9 mouse cellular contexts compared by ENCODE assay signal in genomic region chr12:30596818-30597407, GRCm38 (mm10). TPM values are rescaled to one million over a fixed set of nuclear protein-coding genes. Genes with fewer than 3 reads are reported as not detected.
DNase-seq lines count a peak whose midpoint lies in the region; ATAC-seq and TF ChIP-seq lines count a peak whose summit lies in the region.
"Had no signal": no experiment of that assay in that cellular context is flagged by ENCODE, and none has a peak within 500 bp of the region (broad histone marks: within the 10 kb centered on the region; RNA-seq: fewer than 3 reads in every experiment).

No protein-coding gene starts in this region.

- no peaks in the 10 kb centered on the region for H3K9me3 ChIP-seq in liver, embryonic 11.5 days (ENCODE audit: control insufficient read depth, low read length)
- no peaks in the 10 kb centered on the region for H3K9me3 ChIP-seq in embryonic facial prominence, embryonic 14.5 days (ENCODE audit: control insufficient read depth, low read length)
- H3K9me3 ChIP-seq in hindbrain, embryonic 15.5 days, result no peaks in the 10 kb centered on the region
- no peaks in the 10 kb centered on the region for H3K9me3 ChIP-seq in midbrain, embryonic 16.5 days (replicated peaks; ENCODE audit: control insufficient read depth, low read length, poor library complexity, severe bottlenecking)
- H3K9me3 ChIP-seq: embryonic facial prominence, embryonic 15.5 days had no signal

- no peaks in the 10 kb centered on the region for H3K4me1 ChIP-seq in liver, adult 2 months (ENCODE audit: control insufficient read depth, insufficient read depth, low read length)
- no peaks in the 10 kb centered on the region for H3K4me1 ChIP-seq in liver, embryonic 11.5 days (replicated peaks; ENCODE audit: control insufficient read depth, insufficient read depth, low read length)
- no peaks in the 10 kb centered on the region for H3K4me1 ChIP-seq in embryonic facial prominence, embryonic 14.5 days (ENCODE audit: control insufficient read depth, insufficient read depth, low read length)
- no peaks in the 10 kb centered on the region for H3K4me1 ChIP-seq in hindbrain, embryonic 15.5 days (replicated peaks)
- H3K4me1 ChIP-seq in midbrain, embryonic 16.5 days (ENCODE audit: control insufficient read depth, insufficient read depth, low read length), result no peaks in the 10 kb centered on the region
- H3K4me1 ChIP-seq: embryonic facial prominence, embryonic 15.5 days had no signal

- no peaks in the 10 kb centered on the region for H3K27me3 ChIP-seq in liver, adult 2 months (ENCODE audit: control insufficient read depth, insufficient read depth, low read length)
- H3K27me3 ChIP-seq in liver, embryonic 11.5 days (replicated peaks; ENCODE audit: control insufficient read depth, insufficient read depth, low read length), result no peaks in the 10 kb centered on the region
- no peaks in the 10 kb centered on the region for H3K27me3 ChIP-seq in embryonic facial prominence, embryonic 14.5 days (replicated peaks; ENCODE audit: control insufficient read depth, insufficient read depth, low read length)
- no peaks in the 10 kb centered on the region for H3K27me3 ChIP-seq in hindbrain, embryonic 15.5 days
- H3K27me3 ChIP-seq in midbrain, embryonic 16.5 days (ENCODE audit: control insufficient read depth, insufficient read depth, low read depth, low read length), result no peaks in the 10 kb centered on the region
- H3K27me3 ChIP-seq: embryonic facial prominence, embryonic 15.5 days had no signal

- peak; percentile 13 for DNase-seq in liver, adult 2 months (ENCODE audit: extremely low read depth, low read depth, low spot score)
- DNase-seq in liver, embryonic 11.5 days (ENCODE audit: low spot score), result no peak
- peak; percentile 43 to 52 for DNase-seq in adrenal gland, postnatal 36 days
- DNase-seq in embryonic facial prominence, embryonic 14.5 days (ENCODE audit: low spot score), result peak; percentile 65
- DNase-seq in left cerebral cortex, postnatal 14 days (ENCODE audit: low spot score in 2 of 2), result peak; percentile 74 to 83
- DNase-seq in thymus, postnatal 14 days, result peak; percentile 48

- H3K4me3 ChIP-seq in liver, adult 2 months (ENCODE audit: insufficient read depth, low read depth, low read length), result no peak overlapping the region
- no peak overlapping the region for H3K4me3 ChIP-seq in liver, embryonic 11.5 days (ENCODE audit: low read depth, low read length)
- H3K4me3 ChIP-seq in embryonic facial prominence, embryonic 14.5 days (ENCODE audit: low read depth, low read length), result no peak overlapping the region
- H3K4me3 ChIP-seq in hindbrain, embryonic 15.5 days, result no peak overlapping the region
- no peak overlapping the region for H3K4me3 ChIP-seq in midbrain, embryonic 16.5 days (ENCODE audit: low read depth, low read length)
- H3K4me3 ChIP-seq: embryonic facial prominence, embryonic 15.5 days had no signal

- H3K36me3 ChIP-seq in liver, adult 2 months (ENCODE audit: control insufficient read depth, insufficient read depth, low read length), result no peaks in the 10 kb centered on the region
- no peaks in the 10 kb centered on the region for H3K36me3 ChIP-seq in liver, embryonic 11.5 days (ENCODE audit: control insufficient read depth, insufficient read depth, low read length)
- no peaks in the 10 kb centered on the region for H3K36me3 ChIP-seq in embryonic facial prominence, embryonic 14.5 days (ENCODE audit: control insufficient read depth, insufficient read depth, low read length)
- H3K36me3 ChIP-seq in hindbrain, embryonic 15.5 days, result peaks cover 2% of the 10 kb centered on the region; the same call in 1 of the 2 replicates
- H3K36me3 ChIP-seq in midbrain, embryonic 16.5 days (ENCODE audit: control insufficient read depth, insufficient read depth, low read length), result peaks cover 1% of the 10 kb centered on the region; the same call in 1 of the 2 replicates
- H3K36me3 ChIP-seq: embryonic facial prominence, embryonic 15.5 days had no signal

- H3K27ac ChIP-seq in liver, adult 2 months (replicated peaks; ENCODE audit: insufficient read depth, low read depth, low read length), result no peak overlapping the region
- no peak overlapping the region for H3K27ac ChIP-seq in liver, embryonic 11.5 days (ENCODE audit: low read depth, low read length)
- H3K27ac ChIP-seq in embryonic facial prominence, embryonic 14.5 days (replicated peaks; ENCODE audit: low read depth, low read length), result no peak overlapping the region
- H3K27ac ChIP-seq in hindbrain, embryonic 15.5 days (replicated peaks), result no peak overlapping the region
- no peak overlapping the region for H3K27ac ChIP-seq in midbrain, embryonic 16.5 days (ENCODE audit: low read length)
- H3K27ac ChIP-seq: embryonic facial prominence, embryonic 15.5 days had no signal

- H3K4me2 ChIP-seq in liver, embryonic 11.5 days, result no peak overlapping the region
- no peak overlapping the region for H3K4me2 ChIP-seq in embryonic facial prominence, embryonic 14.5 days (ENCODE audit: low read depth, low read length)
- H3K4me2 ChIP-seq in hindbrain, embryonic 15.5 days, result no peak overlapping the region
- H3K4me2 ChIP-seq in midbrain, embryonic 16.5 days (ENCODE audit: low read length), result 0 out of 2 replicates have a peak overlapping the region, but pooled peaks have one; percentile 12
- H3K4me2 ChIP-seq: embryonic facial prominence, embryonic 15.5 days had no signal

- no peak for ATAC-seq in liver, embryonic 11.5 days (replicated peaks; ENCODE audit: low FRiP score)
- 0 out of 2 replicates have a peak, but pooled peaks have one; percentile 53 for ATAC-seq in embryonic facial prominence, embryonic 14.5 days (ENCODE audit: low read depth)
- ATAC-seq in hindbrain, embryonic 15.5 days (ENCODE audit: low FRiP score, low read depth), result peak; percentile 76; the same call in 1 of the 2 replicates
- ATAC-seq in midbrain, embryonic 16.5 days, result peak; percentile 84

- peak; percentile 71 for TF ChIP-seq CTCF in liver, adult 2 months (IDR thresholded peaks at IDR 0.05; ENCODE audit: low read depth, low read length)

- H3K9ac ChIP-seq in liver, adult 2 months (ENCODE audit: low read depth, low read length), result no peak overlapping the region
- H3K9ac ChIP-seq in liver, embryonic 11.5 days (ENCODE audit: low read depth, low read length), result no peak overlapping the region
- H3K9ac ChIP-seq in embryonic facial prominence, embryonic 14.5 days (ENCODE audit: low read depth, low read length), result no peak overlapping the region
- H3K9ac ChIP-seq in hindbrain, embryonic 15.5 days, result no peak overlapping the region
- no peak overlapping the region for H3K9ac ChIP-seq in midbrain, embryonic 16.5 days (ENCODE audit: low read depth, low read length)
- H3K9ac ChIP-seq: embryonic facial prominence, embryonic 15.5 days had no signal

- WGBS in liver, adult 2 months, result 40% methylated on average over 8 of the region's 8 CpGs
- WGBS in liver, embryonic 11.5 days, result 36% methylated on average over 8 of the region's 8 CpGs
- 33% methylated on average over 8 of the region's 8 CpGs for WGBS in embryonic facial prominence, embryonic 14.5 days
- WGBS in hindbrain, embryonic 15.5 days, result 36% methylated on average over 8 of the region's 8 CpGs
- 40% methylated on average over 8 of the region's 8 CpGs for WGBS in midbrain, embryonic 16.5 days

- intact Hi-C loops in left cerebral cortex, postnatal 14 days (cut with DNase I), result loop anchor here (1.0 to 5.0 kb wide), 3 partner anchors 95 to 408 kb away; no protein-coding TSS in a partner anchor

- no peak for TF ChIP-seq POLR2A in liver, adult 2 months (IDR thresholded peaks at IDR 0.05; ENCODE audit: extremely low read depth, insufficient read depth, low read length)

- H3K79me2 ChIP-seq in liver, adult 2 months (ENCODE audit: control insufficient read depth, insufficient read depth, low read length), result no peaks in the 10 kb centered on the region

RNA-seq across cellular contexts. Expression of gene Tmem18, which starts 12.7 kb away (rescaled TPM):
- 7.9 and 9.0 TPM in 2 replicates for total RNA-seq in liver, adult 2 months (2014; rRNA removed)
- polyA plus RNA-seq in liver, adult 2 months (2012; rRNA removed), result 8.7 and 9.3 TPM in 2 replicates
- 16.2 and 20.7 TPM in 2 replicates for polyA plus RNA-seq in liver, embryonic 11.5 days (2014; fragmentation: Nextera tagmentation; extraction: Ambion mirVana)
- 10 to 100 TPM; 18.0 to 22.0 TPM for total RNA-seq in adrenal gland, postnatal 36 days (2021)
- 25.2 and 26.3 TPM in 2 replicates for polyA plus RNA-seq in embryonic facial prominence, embryonic 14.5 days (2014; fragmentation: Nextera tagmentation; extraction: Ambion mirVana)
- 31.3 and 33.1 TPM in 2 replicates for polyA plus RNA-seq in hindbrain, embryonic 15.5 days (2015; fragmentation: Nextera tagmentation; extraction: Ambion mirVana)
- 10 to 100 TPM; 42.3 to 44.9 TPM for total RNA-seq in left cerebral cortex, postnatal 14 days (2021)
- polyA plus RNA-seq in midbrain, embryonic 16.5 days (2015; fragmentation: Nextera tagmentation; extraction: Ambion mirVana), result 36.3 and 39.2 TPM in 2 replicates
